ENCODE assay signal across 15 mouse cellular contexts in genomic region chr19:7581042-7581441, GRCm38 (mm10). TPM values are rescaled to one million over a fixed set of nuclear protein-coding genes. Genes with fewer than 3 reads are reported as not detected.
DNase-seq lines count a peak whose midpoint lies in the region; ATAC-seq and TF ChIP-seq lines count a peak whose summit lies in the region.
"Had no signal": no experiment of that assay in that cellular context is flagged by ENCODE, and none has a peak within 500 bp of the region (broad histone marks: within the 10 kb centered on the region; RNA-seq: fewer than 3 reads in every experiment).

No protein-coding gene starts in this region.

- TF ChIP-seq EP300 in CH12.LX (IDR thresholded peaks at IDR 0.05; ENCODE audit: low read length) = no peak

- dilution Hi-C loops in CH12.LX (cut with MboI; ENCODE audit: extremely low pct_ligation_motif_present, extremely low pct_unique_long_range_greater_than_20kb, low sequenced_read_pairs) = no loop called here

- no peaks in the 10 kb centered on the region for H3K9me3 ChIP-seq in CH12.LX (replicated peaks; ENCODE audit: low read length)
- H3K9me3 ChIP-seq in intestine, embryonic 16.5 days (ENCODE audit: control insufficient read depth, low read length) = no peaks in the 10 kb centered on the region
- H3K9me3 ChIP-seq: embryonic facial prominence, embryonic 12.5 days; forebrain, embryonic 12.5 days had no signal

- TF ChIP-seq CTCF in CH12.LX (conservative IDR thresholded peaks at IDR 0.05 in 1 of 2, IDR thresholded peaks at IDR 0.05 in 1 of 2; ENCODE audit: low read depth in 2 of 2, low read length in 2 of 2) = no peak
- TF ChIP-seq CTCF in kidney, adult 2 months (conservative IDR thresholded peaks at IDR 0.05; ENCODE audit: insufficient read depth, insufficient read length, low read depth, low read length) = no peak

- H3K9ac ChIP-seq in CH12.LX (ENCODE audit: insufficient read depth, low read depth) = no peak overlapping the region
- no peak overlapping the region for H3K9ac ChIP-seq in intestine, embryonic 16.5 days (ENCODE audit: low read depth, low read length)
- H3K9ac ChIP-seq: embryonic facial prominence, embryonic 12.5 days; forebrain, embryonic 12.5 days had no signal

- TF ChIP-seq RAD21 in CH12.LX (IDR thresholded peaks at IDR 0.05; ENCODE audit: low read depth, low read length) = no peak

- ATAC-seq in intestine, embryonic 16.5 days = peak; percentile 56; the same call in 1 of the 2 replicates

- H3K27me3 ChIP-seq in CH12.LX (replicated peaks) = no peaks in the 10 kb centered on the region
- no peaks in the 10 kb centered on the region for H3K27me3 ChIP-seq in intestine, embryonic 16.5 days (replicated peaks; ENCODE audit: control insufficient read depth, insufficient read depth, low read length)
- H3K27me3 ChIP-seq in kidney, adult 2 months (replicated peaks; ENCODE audit: control insufficient read depth, insufficient read depth, low read length) = no peaks in the 10 kb centered on the region
- H3K27me3 ChIP-seq: embryonic facial prominence, embryonic 12.5 days; forebrain, embryonic 12.5 days had no signal

- in situ Hi-C loops in CH12.LX (cut with MboI; ENCODE audit: low pct_ligation_motif_present, low pct_unique_long_range_greater_than_20kb, low sequenced_read_pairs) = no loop called here

- H3K36me3 ChIP-seq in CH12.LX (replicated peaks in 1 of 2; ENCODE audit: control insufficient read depth in 1 of 2, insufficient read depth in 1 of 2, low read length in 1 of 2) = peaks cover 34 to 57% of the 10 kb centered on the region in 2 experiments
- no peaks in the 10 kb centered on the region for H3K36me3 ChIP-seq in intestine, embryonic 16.5 days (ENCODE audit: control insufficient read depth, insufficient read depth, low read length)
- no peaks in the 10 kb centered on the region for H3K36me3 ChIP-seq in kidney, adult 2 months (ENCODE audit: control insufficient read depth, insufficient read depth, low read length)
- H3K36me3 ChIP-seq: embryonic facial prominence, embryonic 12.5 days; forebrain, embryonic 12.5 days had no signal

- no peaks in the 10 kb centered on the region for H3K79me2 ChIP-seq in CH12.LX (replicated peaks; ENCODE audit: control insufficient read depth, extremely low read depth, insufficient read depth, poor library complexity, severe bottlenecking)

- no peak overlapping the region for H3K4me2 ChIP-seq in CH12.LX (ENCODE audit: insufficient read depth, low read depth, poor library complexity, severe bottlenecking)
- no peak overlapping the region for H3K4me2 ChIP-seq in intestine, embryonic 16.5 days (ENCODE audit: low read depth, low read length)
- H3K4me2 ChIP-seq: embryonic facial prominence, embryonic 12.5 days; forebrain, embryonic 12.5 days had no signal

- no peak overlapping the region for H3K27ac ChIP-seq in CH12.LX (ENCODE audit: insufficient read depth, low read depth)
- H3K27ac ChIP-seq in intestine, embryonic 16.5 days (ENCODE audit: low read length) = no peak overlapping the region
- H3K27ac ChIP-seq in kidney, adult 2 months (ENCODE audit: insufficient read depth, low read depth, low read length) = no peak overlapping the region
- H3K27ac ChIP-seq: embryonic facial prominence, embryonic 12.5 days; forebrain, embryonic 12.5 days; macrophage had no signal

- no peak for TF ChIP-seq POLR2A in CH12.LX (IDR thresholded peaks at IDR 0.05; ENCODE audit: low read depth, low read length)
- no peak for TF ChIP-seq POLR2A in kidney, adult 2 months (IDR thresholded peaks at IDR 0.05; ENCODE audit: low read depth, low read length)

- peak; percentile 58 for DNase-seq in 416B (ENCODE audit: low read depth)
- DNase-seq in CH12.LX (ENCODE audit: extremely low read depth) = peak; percentile 15
- DNase-seq in lung, postnatal 25 days (ENCODE audit: low spot score) = peak; percentile 55
- no peak for DNase-seq in natural killer cell, adult 2 months (ENCODE audit: low spot score in 2 of 2)
- DNase-seq in kidney, adult 2 months = no peak
- DNase-seq in adipocyte (ENCODE audit: low spot score) = no peak
- DNase-seq: adrenal gland, postnatal 25 days; cerebellum, adult 11-12 months; gastrocnemius, postnatal 14 days; heart, postnatal 36 days; kidney, adult 8-10 months had no signal

- 38% methylated on average over 5 of the region's 5 CpGs for WGBS in intestine, embryonic 16.5 days
- 47% methylated on average over 5 of the region's 5 CpGs for WGBS in kidney, adult 2 months

- no peak overlapping the region for H3K4me3 ChIP-seq in CH12.LX (replicated peaks in 1 of 3; ENCODE audit: low read depth in 2 of 3, low read length in 2 of 3, poor library complexity in 1 of 3)
- no peak overlapping the region for H3K4me3 ChIP-seq in intestine, embryonic 16.5 days (ENCODE audit: low read length)
- H3K4me3 ChIP-seq in kidney, adult 2 months (ENCODE audit: insufficient read depth, low read depth, low read length) = no peak overlapping the region
- H3K4me3 ChIP-seq: embryonic facial prominence, embryonic 12.5 days; forebrain, embryonic 12.5 days had no signal

- H3K4me1 ChIP-seq in CH12.LX (ENCODE audit: control insufficient read depth in 1 of 2, insufficient read depth in 2 of 2) = peaks cover 2 to 16% of the 10 kb centered on the region in 2 experiments; a peak in 3 of 4 replicates
- H3K4me1 ChIP-seq in intestine, embryonic 16.5 days (ENCODE audit: control insufficient read depth, insufficient read depth, low read length) = no peaks in the 10 kb centered on the region
- no peaks in the 10 kb centered on the region for H3K4me1 ChIP-seq in kidney, adult 2 months (ENCODE audit: control insufficient read depth, insufficient read depth, low read length)
- H3K4me1 ChIP-seq: embryonic facial prominence, embryonic 12.5 days; forebrain, embryonic 12.5 days had no signal

TF ChIP-seq in CH12.LX, 34 proteins besides CTCF, POLR2A, EP300 and RAD21:
- no peak for TF ChIP-seq GABPA (IDR thresholded peaks at IDR 0.05; ENCODE audit: insufficient replicate concordance, low read depth, low read length)
- TF ChIP-seq KAT2A (IDR thresholded peaks at IDR 0.05; ENCODE audit: insufficient replicate concordance, low read length) = no peak
- TF ChIP-seq RCOR1 (conservative IDR thresholded peaks at IDR 0.05; ENCODE audit: low read depth, low read length) = no peak
- no peak for TF ChIP-seq BHLHE40 (IDR thresholded peaks at IDR 0.05; ENCODE audit: low read depth, low read length)
- TF ChIP-seq MXI1 (IDR thresholded peaks at IDR 0.05; ENCODE audit: low read depth, low read length) = no peak
- TF ChIP-seq ZNF384 (IDR thresholded peaks at IDR 0.05; ENCODE audit: low read depth, low read length) = no peak
- no peak for TF ChIP-seq MAX (IDR thresholded peaks at IDR 0.05; ENCODE audit: low read length)
- no peak for TF ChIP-seq CHD2 (IDR thresholded peaks at IDR 0.05; ENCODE audit: low read length)
- TF ChIP-seq USF2 (conservative IDR thresholded peaks at IDR 0.05; ENCODE audit: low read depth, low read length) = no peak
- no peak for TF ChIP-seq MYC (IDR thresholded peaks at IDR 0.05; ENCODE audit: low read depth, low read length)
- no peak for TF ChIP-seq ETS1 (conservative IDR thresholded peaks at IDR 0.05; ENCODE audit: low read depth, low read length)
- no peak for TF ChIP-seq TCF12 (IDR thresholded peaks at IDR 0.05; ENCODE audit: low read depth, low read length)

RNA-seq across cellular contexts. Expression of gene Pla2g16, which starts 23.8 kb away (rescaled TPM):
- 19.9 and 28.2 TPM in 2 replicates for total RNA-seq in CH12.LX (2012; rRNA removed)
- 17.9 and 19.5 TPM in 2 replicates for total RNA-seq in CH12.LX (2014; rRNA removed)
- polyA plus RNA-seq in CH12.LX (2012; ENCODE audit: insufficient read length, low read depth) = 12.5 and 15.4 TPM in 2 replicates
- polyA plus RNA-seq in intestine, embryonic 16.5 days (2015; fragmentation: Nextera tagmentation; extraction: Ambion mirVana) = 5.5 and 7.2 TPM in 2 replicates
- 24.3 and 24.9 TPM in 2 replicates for polyA plus RNA-seq in kidney, adult 2 months (2012; rRNA removed)

RNA-seq across cellular contexts. Expression of gene Lgals12, which starts 26.0 kb away (rescaled TPM):
- total RNA-seq in CH12.LX (2012; rRNA removed) (not detected in 2 replicates), CH12.LX (2014; rRNA removed) (not detected in 2 replicates)
- not detected in 2 replicates for polyA plus RNA-seq in CH12.LX (2012; ENCODE audit: insufficient read length, low read depth)
- 1.8 and 2.0 TPM in 2 replicates for polyA plus RNA-seq in intestine, embryonic 16.5 days (2015; fragmentation: Nextera tagmentation; extraction: Ambion mirVana)
- polyA plus RNA-seq in kidney, adult 2 months (2012; rRNA removed) = 5.1 and 5.3 TPM in 2 replicates
- polyA plus RNA-seq: macrophage had no signal

RNA-seq across cellular contexts. Expression of gene Hrasls5, which starts 31.3 kb away (rescaled TPM):
- total RNA-seq in CH12.LX (2012; rRNA removed) (not detected in 2 replicates), CH12.LX (2014; rRNA removed) (not detected in 2 replicates)
- not detected in 2 replicates for polyA plus RNA-seq in CH12.LX (2012; ENCODE audit: insufficient read length, low read depth)
- not detected in 2 replicates for polyA plus RNA-seq in intestine, embryonic 16.5 days (2015; fragmentation: Nextera tagmentation; extraction: Ambion mirVana)
- polyA plus RNA-seq in kidney, adult 2 months (2012; rRNA removed) = 0.42 and 1.4 TPM in 2 replicates
- total RNA-seq: adrenal gland, postnatal 25 days; gastrocnemius, postnatal 14 days; heart, postnatal 36 days had no signal
- polyA plus RNA-seq: embryonic facial prominence, embryonic 12.5 days; forebrain, embryonic 12.5 days; macrophage had no signal

Comparison
In these comparisons a context has a peak if more than half of its experiments do, and no peak if none do; other contexts are left out.
1. DNase-seq: peak in 416B (single experiment), CH12.LX (single experiment) and lung, postnatal 25 days (single experiment); none in natural killer cell, adult 2 months (0 of 2), kidney, adult 2 months (single experiment) and adipocyte (single experiment).